Mouse (Mus musculus) WW6 (cell line): Measurements from ENCODE around the gene Hsdl1.

Experiments used
- DNase-seq: peaks from one replicate; pipeline ENCODE4 v3.0.0-alpha.2; 2013; ENCODE audit warnings: low read depth, low spot score

Gene Hsdl1

DNA sequence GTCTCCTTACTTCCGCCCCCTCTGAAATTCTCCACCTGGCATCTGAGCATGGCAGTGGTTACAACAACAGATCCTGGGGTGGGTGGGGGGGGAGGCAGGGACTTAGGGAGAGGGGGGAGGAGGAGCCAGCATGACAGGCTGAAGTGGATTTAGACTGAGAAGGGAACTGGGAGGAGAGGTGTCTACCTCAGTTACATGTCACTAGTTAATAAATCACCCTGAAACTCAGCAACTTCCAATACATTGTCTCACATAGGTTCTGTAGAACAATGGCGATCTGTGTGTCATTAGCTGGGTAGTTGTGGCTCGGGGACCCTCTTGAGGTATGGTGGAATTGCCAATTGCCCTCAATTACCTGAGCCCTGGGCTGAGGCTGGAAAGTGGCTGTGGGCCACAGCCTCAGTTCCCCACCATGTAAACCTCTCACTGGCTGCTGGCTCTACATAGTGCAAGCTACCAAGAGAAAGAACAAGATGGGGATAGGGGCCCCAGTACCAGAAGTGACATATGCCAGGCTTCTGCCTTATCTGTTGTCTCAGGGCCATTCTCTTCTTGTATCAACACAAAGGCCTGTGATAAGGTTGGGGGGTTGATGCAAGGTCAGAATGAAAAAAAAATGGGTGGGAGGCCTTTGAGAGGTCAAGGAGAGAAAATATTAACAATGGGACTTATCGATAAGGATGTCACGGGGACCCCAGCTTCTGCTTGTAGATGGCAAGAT, 5.6 kb upstream of the Hsdl1 start:
- DNase-seq, result no peak

DNA sequence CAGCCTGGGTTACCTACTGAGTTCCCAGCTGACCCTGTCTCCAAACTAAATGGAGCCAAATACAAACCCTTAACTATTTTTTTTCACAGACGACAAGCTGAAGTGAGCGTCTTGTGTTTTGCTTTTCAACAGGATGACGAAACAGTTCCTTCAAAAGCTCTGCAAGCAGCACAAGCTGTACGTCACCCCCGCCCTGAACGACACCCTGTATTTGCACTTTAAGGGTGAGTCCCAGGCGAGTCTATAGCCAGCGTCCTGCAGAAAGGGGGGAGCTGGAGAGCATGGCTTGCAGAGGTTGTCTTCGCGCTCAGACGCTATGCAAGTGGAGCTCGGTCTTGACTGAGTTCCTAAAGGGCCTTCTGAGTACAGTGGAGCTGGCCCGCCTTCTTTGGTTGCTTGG, 4.1 kb upstream of the Hsdl1 start:
- no peak for DNase-seq

DNA sequence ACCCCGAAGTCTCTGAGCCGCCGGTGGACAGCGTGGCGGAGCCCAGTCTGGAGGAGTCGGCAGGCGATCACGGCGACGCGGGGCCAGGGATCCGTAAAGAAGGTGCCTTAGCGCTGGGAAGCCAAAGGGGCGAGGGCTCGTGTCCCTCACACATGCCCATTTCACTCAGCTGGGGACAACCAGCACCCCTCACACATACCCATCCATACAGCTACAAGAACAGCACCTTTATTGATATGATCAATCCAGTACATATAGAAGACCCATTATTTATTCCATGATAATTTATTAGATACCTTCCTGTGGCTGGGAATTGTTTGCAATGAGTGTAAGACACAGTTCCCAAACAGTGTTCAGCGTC, 363 bp upstream of the Hsdl1 start:
- no peak for DNase-seq

DNA sequence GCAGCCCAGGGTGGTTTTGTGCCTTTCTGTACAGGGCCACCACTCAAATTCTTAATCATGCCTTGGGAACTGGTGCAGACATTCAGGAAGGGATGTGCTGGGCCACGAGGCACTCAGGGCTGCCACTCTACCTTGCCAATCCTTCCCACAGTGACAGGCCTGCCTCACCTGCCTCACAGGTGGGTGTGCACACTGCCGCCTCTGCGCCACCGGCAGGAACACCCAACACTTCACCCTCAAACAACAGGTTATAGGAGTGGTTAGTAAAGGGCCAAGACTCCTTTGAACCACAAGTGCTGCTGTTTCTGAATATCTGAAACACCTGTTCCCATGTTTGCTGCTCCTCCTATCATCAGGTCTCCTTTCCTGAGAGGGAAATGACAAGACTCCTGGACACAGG, 2.6 kb downstream of the Hsdl1 start:
- DNase-seq, result no peak

DNA sequence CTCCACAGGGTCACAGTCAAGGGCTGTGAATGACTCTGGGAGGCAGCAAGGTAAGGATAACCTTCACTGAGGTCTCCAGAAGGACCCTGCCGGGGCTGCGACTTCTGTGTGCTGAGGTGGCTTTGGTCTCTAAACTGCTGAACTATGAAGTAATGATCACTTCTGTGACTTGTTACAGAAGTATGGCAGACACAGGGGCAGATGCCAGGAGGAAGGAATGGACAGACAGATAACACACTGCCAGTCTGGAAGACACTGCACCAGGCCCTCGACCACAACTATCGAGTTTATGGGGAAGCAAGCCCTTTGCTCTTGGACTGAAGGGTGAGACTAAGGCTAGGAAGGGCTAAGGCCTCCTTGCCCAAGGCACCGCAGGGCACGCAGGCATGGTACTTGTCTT, 3.8 kb downstream of the Hsdl1 start:
- no peak for DNase-seq

DNA sequence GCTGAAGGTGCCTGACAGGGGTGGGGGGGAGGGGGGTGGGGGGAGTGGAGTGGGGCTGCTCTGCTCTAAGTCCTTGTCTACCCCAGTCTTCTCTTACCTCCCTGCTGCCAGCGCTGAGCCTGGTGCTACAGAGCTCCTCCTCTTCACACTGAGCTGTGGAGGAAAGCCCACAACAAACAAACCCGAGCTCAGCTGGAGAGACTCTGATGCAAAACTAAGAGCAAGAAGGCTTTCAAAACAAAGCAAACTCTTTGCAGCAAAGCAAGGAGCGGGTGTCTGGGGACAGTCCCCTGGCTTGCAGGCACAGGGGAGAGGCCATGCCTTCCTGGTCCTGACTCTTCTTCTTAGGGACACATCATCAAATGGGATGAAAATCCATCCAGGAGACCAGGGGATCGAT, 5.1 kb downstream of the Hsdl1 start:
- DNase-seq, result no peak

DNA sequence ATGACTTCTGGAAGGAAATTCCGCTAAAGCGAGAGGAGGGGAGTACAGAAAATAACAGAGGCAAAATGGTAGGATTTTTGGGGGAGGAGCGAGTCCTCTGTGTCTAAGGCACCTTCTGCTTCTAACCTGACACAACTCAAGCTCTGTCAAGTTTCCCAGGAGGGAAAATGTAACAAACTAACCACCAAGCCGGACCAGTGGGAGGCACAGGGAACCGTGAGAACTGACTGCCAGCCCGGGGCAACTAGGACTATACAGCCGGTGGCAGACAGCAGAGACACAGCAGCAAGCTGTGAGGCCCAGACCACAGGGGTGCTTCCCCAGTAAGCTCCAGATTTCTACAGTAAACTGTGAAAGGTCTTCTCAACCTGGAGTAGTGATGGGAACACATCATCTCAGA, 6.0 kb downstream of the Hsdl1 start:
- no peak for DNase-seq

DNA sequence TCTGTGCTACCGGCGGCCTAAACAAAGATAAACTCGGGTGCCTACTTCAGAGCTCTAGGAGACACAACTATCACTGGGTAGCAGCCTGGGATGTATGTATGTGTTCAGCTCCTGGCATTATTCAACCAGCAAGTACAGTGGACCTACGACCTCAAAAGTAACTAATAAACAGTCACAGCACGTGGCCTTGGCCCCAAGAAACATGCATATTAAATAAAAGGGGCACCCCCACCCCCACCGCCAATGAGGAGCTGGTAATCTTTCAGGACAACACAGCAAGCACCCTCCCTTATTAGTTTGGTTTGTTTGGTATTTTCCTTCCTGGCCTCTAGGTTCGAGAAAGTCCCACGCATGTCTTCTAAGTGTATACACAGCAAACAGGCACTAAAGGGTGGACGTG, 6.7 kb downstream of the Hsdl1 start:
- DNase-seq, result no peak

DNA sequence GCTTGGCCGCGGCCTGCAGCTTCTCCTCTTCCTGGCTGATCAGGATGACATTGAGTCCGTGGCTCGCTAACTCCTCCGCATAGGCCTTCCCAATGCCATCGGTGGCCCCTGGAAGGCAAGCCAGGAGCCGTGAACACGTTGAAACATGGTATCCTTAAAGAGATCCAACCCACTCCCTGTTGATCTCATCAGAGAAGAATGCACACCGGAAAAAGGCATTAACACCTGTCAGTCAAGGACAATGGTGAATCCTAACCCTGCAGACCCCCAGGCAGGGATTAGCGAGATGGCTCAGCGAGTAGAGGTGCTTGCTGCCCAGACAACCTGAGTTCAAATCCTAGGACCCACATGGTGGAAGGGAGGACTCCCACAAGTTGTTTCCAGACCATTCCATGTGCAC, 8.6 kb downstream of the Hsdl1 start:
- DNase-seq, result no peak

DNA sequence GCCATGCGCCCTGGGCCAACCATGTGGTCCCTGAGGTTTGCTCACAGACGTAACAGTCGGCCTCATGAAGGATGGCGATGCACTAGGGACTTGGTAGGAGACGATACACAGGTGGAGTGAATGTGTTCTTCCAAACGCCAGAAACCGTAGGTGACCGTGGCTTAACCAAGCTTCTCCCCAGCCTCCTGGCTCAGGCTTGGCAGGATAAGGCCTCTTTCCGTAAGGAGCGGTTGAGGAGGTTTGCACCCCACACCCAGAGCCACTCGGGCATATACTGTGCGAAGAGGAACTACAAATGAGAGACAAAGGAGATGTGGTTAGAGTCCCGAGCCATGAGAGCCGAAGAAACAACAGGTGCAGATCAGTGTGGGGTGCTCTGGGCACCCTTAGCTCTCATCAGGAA, 11.1 kb downstream of the Hsdl1 start:
- no peak for DNase-seq

DNA sequence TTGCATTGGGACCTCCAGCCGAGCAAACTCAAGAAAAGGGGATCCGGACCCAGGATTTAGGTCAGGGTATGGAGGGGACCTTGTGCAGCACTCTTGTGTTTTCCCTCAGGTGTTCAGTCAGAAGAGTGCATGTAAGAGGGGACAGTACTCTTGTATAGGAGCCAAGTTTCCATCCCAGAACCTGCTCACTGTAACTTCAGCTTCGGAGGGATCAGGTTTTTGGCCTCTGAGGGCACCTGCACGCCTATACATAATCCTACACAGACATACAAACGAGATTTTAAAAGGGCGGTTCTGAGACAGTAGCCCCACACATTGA, 15.6 kb downstream of the Hsdl1 start:
- DNase-seq, result no peak

DNA sequence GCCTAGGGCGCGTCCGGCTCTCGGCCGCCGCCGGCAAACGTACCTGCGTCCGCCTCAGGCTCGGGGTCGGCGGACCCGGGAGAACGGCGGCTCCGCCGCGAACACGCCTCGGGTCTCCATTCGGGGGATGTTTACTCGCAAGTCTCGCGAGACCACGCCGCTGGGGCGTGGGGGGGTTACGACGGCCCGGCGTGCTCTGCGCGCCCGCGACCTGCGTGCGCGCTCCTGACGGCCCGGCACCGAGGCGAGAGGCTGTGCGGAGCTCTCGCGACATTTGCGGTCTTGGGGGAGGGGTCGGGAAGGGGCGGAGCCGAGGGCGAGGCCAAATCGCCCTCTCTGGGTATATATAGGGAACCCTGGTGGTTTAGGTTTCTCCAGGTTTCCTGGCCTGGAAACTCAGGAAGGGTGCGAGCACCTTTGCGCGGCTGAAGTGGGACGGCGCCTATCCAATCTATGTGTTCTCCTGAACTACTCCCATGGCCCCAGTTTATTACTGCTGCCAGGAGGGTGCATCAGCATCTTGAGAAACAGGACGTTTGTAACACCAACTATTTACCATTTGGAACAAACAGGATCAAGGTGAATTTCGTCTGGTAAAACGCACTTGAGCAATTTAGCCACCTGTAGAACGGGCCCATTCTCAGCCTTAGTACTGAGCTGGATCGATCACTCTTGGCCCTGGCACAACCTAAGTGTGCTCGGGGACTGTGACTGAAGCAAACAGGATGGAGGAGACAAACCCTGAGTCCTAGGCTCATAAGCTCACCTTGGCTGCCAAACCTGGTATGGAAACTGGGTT, 16.2 kb downstream of the Hsdl1 start, which contains the start of gene Mbtps1:
Gene Mbtps1, minus strand, starts transcription at position 133 of the 799 bp plus-strand sequence.
- DNase-seq, result peak; percentile 100

DNA sequence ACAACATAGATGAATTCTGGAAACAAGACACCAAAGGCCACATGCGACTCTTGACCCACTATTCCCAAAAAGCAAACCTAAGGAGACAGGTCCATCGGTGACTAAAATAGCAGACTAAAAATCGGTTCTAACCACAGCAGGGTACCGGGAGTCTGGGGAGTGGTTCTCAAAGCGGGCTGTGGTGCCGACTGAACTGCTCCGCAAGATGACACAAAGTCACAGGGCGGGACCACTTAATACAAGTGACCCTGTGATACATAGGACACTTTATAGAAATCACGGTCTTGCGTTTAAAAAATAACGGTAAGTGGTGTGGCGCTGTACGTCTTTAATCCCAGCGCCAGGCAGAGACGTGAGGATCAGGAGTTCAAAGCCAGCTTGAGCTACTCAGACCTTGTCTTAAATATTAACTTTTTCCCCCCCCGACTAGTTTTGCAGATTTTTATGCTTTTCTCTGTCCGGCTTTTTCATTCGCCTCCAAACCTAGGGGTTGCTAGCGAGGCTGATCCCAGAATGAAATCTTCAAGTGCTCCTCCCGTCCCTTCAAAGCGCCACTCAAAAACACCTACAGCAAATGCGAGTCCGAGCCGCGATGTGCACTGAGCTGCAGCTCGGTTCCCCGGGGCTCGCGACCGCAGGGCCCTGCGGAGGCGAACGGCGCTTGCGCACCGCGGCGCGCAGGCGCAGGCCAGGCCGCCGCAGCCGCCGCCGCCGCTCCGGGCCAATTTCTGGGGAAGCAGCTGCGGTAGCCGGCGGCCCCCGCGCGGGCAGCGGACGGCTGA, 17.0 kb downstream of the Hsdl1 start:
- DNase-seq, result no peak

DNA sequence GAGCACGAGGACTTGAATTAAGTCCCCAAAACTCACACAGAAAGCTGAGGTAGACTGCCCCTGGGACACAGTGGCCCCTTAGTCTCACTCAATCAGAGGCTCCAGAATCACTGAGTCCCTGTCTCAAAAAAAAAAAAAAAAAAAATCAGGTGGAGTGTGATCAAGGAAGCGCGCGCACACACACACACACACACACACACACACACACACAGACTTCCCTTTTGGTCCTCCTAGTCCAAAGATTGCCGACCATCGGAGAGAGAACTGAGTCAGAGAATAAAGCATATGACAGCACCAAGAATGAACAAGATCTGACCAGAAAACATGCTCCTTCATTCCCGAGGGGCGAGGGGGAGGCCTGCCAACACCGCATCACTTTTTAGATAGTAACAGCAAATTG, 17.9 kb downstream of the Hsdl1 start:
- DNase-seq, result no peak

DNA sequence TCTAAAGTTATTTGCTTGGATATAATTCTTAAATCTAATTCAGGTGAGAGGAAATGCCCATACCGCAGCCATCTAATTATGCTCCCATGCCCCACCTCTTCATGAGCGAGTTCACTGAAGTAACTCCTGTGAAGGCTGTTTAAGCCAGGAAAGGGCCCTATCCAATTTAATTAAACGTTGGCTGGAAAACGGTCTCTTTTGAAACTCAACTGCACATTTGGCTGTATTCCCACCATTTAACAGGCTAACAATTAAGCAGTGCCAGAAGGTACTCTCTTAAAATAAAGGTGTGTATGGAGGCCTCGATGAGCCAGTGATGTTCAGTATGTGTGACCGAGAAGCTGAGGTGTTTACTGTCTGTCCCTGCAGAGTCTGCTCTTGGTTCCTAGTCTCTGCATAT, 19.1 kb downstream of the Hsdl1 start:
- DNase-seq, result no peak

DNA sequence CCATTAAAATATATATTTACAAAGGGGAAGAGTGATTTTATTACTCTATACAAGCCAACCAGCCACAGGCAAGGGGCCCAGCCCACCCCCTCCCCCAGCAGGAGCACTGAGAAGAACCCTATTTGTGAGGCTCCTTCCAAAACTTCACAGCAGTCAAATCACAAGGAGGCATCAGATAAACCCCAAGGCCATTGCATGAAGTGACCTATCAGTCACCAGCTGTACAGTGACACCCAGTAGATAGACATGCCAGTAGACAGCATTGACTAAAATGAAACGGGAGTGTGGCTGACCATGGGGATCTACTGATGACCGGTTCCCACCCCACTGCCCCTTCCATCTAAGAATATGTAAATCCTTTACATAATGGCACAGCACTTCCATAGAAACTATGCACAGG, 22.0 kb downstream of the Hsdl1 start:
- no peak for DNase-seq

DNA sequence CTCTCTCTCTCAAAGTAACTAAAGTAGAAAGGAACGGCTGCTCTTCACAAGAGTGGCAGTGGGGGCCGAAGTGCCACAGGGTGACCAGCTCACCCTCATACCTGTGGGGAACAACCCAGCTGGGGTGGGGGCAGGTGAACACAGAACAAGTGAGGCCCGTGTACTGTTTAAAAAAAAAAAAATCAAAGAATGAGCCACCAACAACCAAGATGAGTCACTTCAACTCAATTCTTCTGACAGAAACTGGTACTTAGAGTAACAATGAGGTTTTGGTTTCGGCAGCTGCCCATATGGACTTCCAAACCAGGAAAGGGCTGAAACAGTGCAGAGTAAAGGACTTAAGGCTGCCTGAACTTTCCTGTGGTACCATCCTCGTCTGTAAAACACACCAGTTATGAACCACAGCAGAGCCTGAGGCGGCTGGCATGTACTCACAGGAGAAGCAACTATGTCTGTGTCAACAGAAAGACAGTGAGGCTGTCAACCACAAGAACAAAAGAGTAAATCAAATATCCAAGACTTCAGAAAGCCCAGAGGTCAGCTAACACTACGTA, 26.3 kb downstream of the Hsdl1 start:
- no peak for DNase-seq

DNA sequence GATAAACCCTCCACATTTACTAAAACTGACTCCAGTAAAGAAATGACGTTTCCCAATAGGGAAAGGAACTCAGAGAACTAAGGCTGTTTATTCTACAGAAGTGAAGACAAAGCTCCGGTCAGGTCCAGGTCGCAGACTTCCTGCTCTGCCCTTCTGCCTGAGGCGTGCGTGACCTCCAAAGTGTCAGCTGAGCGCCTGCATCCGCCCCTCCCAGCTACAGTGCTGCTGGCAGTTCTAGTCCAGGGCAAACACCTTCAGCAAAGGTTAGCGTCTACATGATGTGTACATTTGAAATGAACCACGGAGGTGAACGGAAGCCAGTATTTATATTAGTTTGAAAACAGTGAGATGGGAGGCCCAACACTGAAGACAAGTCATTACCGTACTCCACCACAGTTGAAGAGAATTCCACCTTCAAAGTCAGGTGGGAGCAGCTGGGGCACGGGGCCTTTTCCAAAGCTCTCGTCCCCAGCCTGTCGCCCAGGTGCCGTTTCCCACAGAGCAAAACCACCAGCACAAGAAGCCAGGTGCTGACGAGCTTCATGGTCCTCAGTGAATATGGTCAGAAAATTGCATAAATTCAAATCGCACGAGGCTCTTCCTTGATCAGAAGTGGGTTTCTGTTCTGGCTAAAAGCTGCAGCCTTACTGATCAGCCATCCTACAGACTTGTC, 27.8 kb downstream of the Hsdl1 start:
- DNase-seq, result no peak

DNA sequence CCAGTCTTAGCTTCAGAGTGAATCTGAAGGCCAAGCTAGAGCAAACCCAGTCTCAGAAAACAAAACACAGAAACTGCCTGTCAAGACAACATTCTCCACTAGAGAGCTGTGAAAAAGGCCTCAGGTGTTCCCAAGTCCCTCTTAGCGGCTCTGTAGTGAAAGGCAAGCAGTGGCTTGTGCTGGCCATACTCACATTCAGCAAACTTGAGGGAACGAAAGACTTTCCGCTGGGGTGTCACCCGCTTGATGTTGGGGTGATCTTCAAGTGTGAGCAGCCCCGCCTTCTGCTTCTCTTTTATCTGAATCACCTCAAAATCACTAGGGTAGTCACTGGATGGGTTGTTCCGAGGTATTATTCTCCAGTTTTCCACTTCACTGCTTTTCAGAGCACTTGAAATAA, 29.2 kb downstream of the Hsdl1 start:
- no peak for DNase-seq

DNA sequence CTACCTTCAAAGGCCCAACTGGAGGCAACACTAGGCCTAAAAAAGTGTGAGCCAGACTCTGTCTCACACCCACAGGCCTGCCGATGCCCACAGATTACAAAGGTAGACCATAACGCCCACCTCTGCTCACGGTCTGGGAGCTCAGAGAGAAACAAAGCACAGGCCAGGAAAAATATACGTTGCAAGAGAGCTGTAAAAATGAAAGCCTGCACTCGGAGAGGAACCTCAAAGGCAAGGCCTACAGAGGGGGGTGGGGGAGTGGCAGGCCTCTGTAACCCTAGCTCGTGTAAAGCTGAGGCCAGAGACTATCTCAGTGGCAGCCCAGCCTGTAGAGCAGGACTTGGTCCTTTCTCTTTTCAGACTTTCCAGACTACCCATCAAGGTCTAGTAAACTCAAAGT, 29.8 kb downstream of the Hsdl1 start:
- DNase-seq, result no peak

DNA sequence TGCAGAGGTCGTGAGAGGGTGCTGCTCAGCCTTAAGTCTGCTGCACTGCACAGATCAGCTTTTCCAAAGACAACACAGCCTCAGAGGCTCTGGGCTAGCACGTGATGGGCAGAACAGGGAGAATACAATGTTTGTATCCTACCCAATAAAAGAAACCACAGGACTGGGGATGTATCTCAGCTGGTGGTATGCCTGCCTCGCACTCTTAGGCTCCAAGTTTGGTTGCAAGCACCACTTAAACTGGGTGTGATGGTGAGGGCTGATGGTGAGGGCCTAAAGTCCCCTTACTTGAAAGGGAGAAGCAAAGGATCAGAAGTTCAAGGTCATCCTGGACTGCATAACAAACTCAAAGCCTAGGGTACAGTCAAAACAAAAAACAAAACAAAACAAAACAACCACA, 30.4 kb downstream of the Hsdl1 start:
- no peak for DNase-seq

DNA sequence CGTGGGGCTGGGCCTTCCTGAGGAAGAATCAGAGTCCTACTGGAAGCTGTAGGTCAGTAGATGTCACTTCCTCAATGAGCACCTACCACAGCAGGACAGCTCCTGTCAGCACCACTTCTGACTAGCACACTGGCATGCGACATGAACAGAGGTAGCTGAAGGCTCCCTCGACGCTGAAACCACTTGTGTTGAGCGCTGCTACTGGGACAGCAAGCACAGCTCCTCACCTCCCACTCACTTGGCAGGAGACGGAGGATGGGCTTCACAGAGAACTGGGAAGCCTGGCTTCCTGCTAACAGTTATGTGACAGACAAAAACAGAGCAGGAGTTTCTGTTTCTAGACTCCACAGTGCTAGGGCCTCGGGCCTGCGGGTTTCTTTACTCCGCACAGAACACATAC, 43.0 kb downstream of the Hsdl1 start:
- DNase-seq, result no peak
